Mouse (Mus musculus) R1 (cell line): ENCODE results near the gene Xlr3a.
"Not testable (repeated sequence)": the region's sequence is repeated elsewhere in the genome, so short reads cannot be mapped to it uniquely, and the experiment has no call there.

ENCODE experiments used
- DNase-seq: peaks from one replicate; pipeline ENCODE4 v3.0.0-alpha.2; 2018; ENCODE audit warnings: low read depth, low spot score

The Xlr3a gene

GRCm38 (mm10) chrX:73096941-73097508, at the start of gene Xlr3a:
Gene Xlr3a, minus strand, starts transcription at chrX:73097095.
- peak; percentile 84 for DNase-seq

GRCm38 (mm10) chrX:73143218-73143618, 46.3 kb upstream of the Xlr3a start:
- DNase-seq = not testable (repeated sequence)

- DNase-seq = not testable (repeated sequence)
These were observed 26.2 kb upstream of the Xlr3a start for GRCm38 (mm10) chrX:73122859-73123829.

GRCm38 (mm10) chrX:73116747-73117146, 19.9 kb upstream of the Xlr3a start, which contains the start of gene Gm14685:
Gene Gm14685, plus strand, starts transcription at chrX:73117047.
- not testable (repeated sequence) for DNase-seq

- not testable (repeated sequence) for DNase-seq
These were observed 14.4 kb downstream of the Xlr3a start, which contains the start of gene Xlr4a for GRCm38 (mm10) chrX:73082267-73083055. Gene Xlr4a, minus strand, starts transcription at chrX:73082478.

DNA sequence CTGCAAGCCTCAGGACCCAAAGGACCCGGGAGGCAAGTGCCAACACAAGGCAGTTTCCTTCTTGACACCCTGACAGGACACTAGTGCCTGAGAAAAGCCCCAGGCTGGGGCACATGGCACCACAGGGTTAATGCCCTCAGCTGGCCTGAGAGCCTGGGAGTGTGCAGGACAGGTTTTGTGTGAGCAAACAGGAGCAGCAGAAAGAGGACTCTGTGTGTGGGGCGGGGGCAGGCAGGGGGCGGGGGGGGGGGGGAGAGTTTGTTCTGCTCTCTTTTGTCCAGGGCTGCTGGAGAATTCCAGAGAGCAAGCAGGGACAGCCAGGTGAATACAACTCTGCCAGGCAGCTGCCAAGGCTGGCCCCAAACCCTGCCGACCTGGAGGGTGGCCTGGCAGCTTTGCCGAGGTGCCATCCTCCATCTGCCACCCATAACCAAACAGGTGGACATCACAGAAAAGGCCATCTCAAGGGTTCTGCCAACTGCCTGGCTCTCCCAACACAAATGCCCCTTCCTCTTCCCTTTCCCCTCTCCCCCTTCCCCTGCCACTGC, 30.1 kb downstream of the Xlr3a start:
- not testable (repeated sequence) for DNase-seq

DNA sequence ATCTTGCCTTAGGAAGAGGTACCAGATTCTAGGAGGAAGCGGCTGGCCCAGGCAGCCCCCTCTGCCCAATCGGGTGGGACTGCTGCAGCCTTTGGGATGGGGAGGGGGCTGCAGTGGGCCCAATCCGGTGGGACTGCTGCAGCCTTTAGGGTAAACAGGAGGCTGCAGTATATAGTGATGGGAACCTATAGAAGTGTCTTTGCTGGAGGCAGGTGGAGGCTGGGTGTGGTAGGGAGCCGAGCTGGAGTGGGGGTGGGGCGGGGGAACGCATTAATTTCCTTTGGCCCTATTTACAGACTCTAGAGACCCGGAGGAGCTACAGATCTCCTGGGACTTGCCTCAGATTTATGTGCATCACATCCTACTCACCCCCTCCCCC, 32.5 kb downstream of the Xlr3a start, which contains the start of gene Pnma3:
TSS of gene Pnma3 (plus strand) at position 373 of the 379 bp plus-strand sequence.
- DNase-seq = no peak

- DNase-seq = no peak
These were observed 33.1 kb downstream of the Xlr3a start for GRCm38 (mm10) chrX:73063512-73064414.

- DNase-seq = no peak
These were observed 34.6 kb downstream of the Xlr3a start for GRCm38 (mm10) chrX:73062323-73062722.

GRCm38 (mm10) chrX:73061528-73061927, 35.4 kb downstream of the Xlr3a start:
- no peak for DNase-seq

DNA sequence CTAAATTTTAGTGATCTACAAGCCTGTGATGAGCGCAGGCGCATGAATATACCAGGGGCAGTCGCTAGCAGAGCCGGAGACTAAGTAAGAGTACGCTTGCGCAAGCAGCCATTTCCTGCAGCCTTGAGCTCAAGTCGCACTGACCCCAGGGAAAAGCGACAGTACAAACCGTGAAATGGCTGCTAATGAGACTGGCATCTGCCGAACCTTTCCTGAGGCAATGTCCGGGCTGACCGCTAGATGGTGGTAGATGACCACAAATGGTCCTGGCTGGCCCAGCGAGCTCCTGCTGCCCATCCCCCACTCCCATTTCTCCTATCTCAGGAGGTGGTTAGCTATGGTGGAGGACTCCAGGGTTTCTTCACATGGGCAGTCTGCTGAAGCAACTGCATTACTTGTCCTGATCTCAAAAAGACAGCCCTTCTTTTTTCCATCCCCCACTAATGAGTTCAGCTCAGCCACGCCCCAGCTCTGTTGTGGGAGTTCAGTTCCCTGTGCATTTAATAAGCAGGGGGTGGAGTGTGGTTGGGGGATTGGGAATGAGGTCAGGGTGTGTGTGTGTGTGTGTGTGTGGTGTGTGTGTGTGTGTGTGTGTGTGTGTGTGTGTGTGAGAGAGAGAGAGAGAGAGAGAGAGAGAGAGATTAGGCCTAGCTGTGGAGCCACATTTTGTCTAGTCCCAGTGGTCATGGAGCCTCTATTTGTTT, 42.9 kb downstream of the Xlr3a start:
- DNase-seq = peak; percentile 92

GRCm38 (mm10) chrX:73039666-73040065, 57.2 kb downstream of the Xlr3a start:
- DNase-seq = peak; percentile 93

- peak; percentile 56 for DNase-seq
These were observed 58.1 kb downstream of the Xlr3a start for GRCm38 (mm10) chrX:73038831-73039230.

DNA sequence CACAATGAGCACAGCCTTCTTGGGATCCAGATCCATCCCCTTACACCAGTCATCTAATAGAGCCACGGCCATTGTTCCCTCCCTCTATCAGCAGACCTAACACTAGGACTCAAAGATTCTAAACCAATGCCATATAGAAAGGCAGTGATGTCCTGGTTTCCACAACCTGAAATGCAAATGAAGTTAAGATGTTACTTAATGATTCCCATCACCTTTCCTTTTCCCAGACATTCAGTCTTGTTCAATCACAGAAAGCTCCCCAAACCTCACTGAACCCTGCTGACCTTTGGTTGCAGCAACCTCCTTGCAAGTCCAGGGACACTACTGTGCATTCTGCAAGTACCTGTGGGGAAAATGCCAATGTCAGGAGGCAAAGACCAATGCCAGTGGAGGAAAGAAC, 59.9 kb downstream of the Xlr3a start, which contains the start of gene Pnma5:
TSS of gene Pnma5 (minus strand) at position 101 of the 400 bp plus-strand sequence.
- no peak for DNase-seq
